Mouse (Mus musculus): ENCODE results near the gene Trip6. TPM values are rescaled to one million over a fixed set of nuclear protein-coding genes. Genes with fewer than 3 reads are reported as not detected.
A peak's percentile ranks its signal among the peaks of the same experiment; 100 is the strongest.

The Trip6 gene
- total RNA-seq, 2 experiments from 2014 or later, result 4.5 to 6.5 TPM

GRCm38 (mm10) chr5:137307071-137307912, 6.9 kb downstream of the Trip6 start, which contains the start of gene Srrt:
Gene Srrt (minus strand): TSS chr5:137307674.
- peak within 1 kb of the TSS; percentile 95 for H3K4me3 ChIP-seq
- no peak for TF ChIP-seq CTCF (IDR thresholded peaks at IDR 0.05)
- intact Hi-C loops (cut with DNase I), result loop anchor here (1.0 to 5.0 kb wide), 2 partner anchors 195 to 275 kb away; partner anchors contain the start of gene Pop7
- DNase-seq (ENCODE audit: extremely low spot score in 1 of 2, low spot score in 2 of 2), result peak; percentile 88 to 91
- peak within 1 kb of the TSS; percentile 86 for H3K27ac ChIP-seq

- TF ChIP-seq CTCF (IDR thresholded peaks at IDR 0.05), result no peak
- Histone ChIP-seq H3K4me3 (peak overlapping the region; percentile 95), H3K27ac (peak overlapping the region; percentile 86)
- intact Hi-C loops (cut with DNase I), result loop anchor here (1.0 to 5.0 kb wide), 2 partner anchors 196 to 274 kb away; partner anchors contain the start of gene Pop7
- DNase-seq (ENCODE audit: extremely low spot score in 1 of 2, low spot score in 2 of 2), result no peak
These were observed 7.7 kb downstream of the Trip6 start for GRCm38 (mm10) chr5:137306439-137307005.

- TF ChIP-seq CTCF (IDR thresholded peaks at IDR 0.05), result no peak
- Histone ChIP-seq H3K27ac (peak overlapping the region; percentile 86; the same call in 1 of the 2 replicates), H3K4me3 (peak overlapping the region; percentile 95)
- intact Hi-C loops (cut with DNase I), result loop anchor here (5.0 kb wide), 1 partner anchor 274 kb away; no protein-coding TSS in a partner anchor
- no peak for DNase-seq (ENCODE audit: extremely low spot score in 1 of 2, low spot score in 2 of 2)
These were observed 8.4 kb downstream of the Trip6 start for GRCm38 (mm10) chr5:137305822-137306221.

GRCm38 (mm10) chr5:137304816-137305215, 9.4 kb downstream of the Trip6 start:
- peak overlapping the region; percentile 13; the same call in 1 of the 2 replicates for H3K4me3 ChIP-seq
- no peak for TF ChIP-seq CTCF (IDR thresholded peaks at IDR 0.05)

GRCm38 (mm10) chr5:137304165-137304564, 10.0 kb downstream of the Trip6 start:
- no peak overlapping the region for H3K27ac ChIP-seq
- TF ChIP-seq CTCF (IDR thresholded peaks at IDR 0.05), result no peak
- intact Hi-C loops (cut with DNase I), result no loop called here
- H3K4me3 ChIP-seq, result no peak overlapping the region
- no peak for DNase-seq (ENCODE audit: extremely low spot score in 1 of 2, low spot score in 2 of 2)

More at GRCm38 (mm10) chr5:137304816-137305215, 9.4 kb downstream of the Trip6 start:
- H3K27ac ChIP-seq, result peak overlapping the region; percentile 86; the same call in 1 of the 2 replicates
- DNase-seq (ENCODE audit: extremely low spot score in 1 of 2, low spot score in 2 of 2), result no peak
- intact Hi-C loops (cut with DNase I), result loop anchor here (5.0 kb wide), 1 partner anchor 273 kb away; no protein-coding TSS in a partner anchor

- intact Hi-C loops (cut with DNase I), result no loop called here
- no peak for DNase-seq (ENCODE audit: extremely low spot score in 1 of 2, low spot score in 2 of 2)
- no peak overlapping the region for H3K4me3 ChIP-seq
- TF ChIP-seq CTCF (IDR thresholded peaks at IDR 0.05), result no peak
- no peak overlapping the region for H3K27ac ChIP-seq
These were observed 10.6 kb downstream of the Trip6 start for GRCm38 (mm10) chr5:137303609-137304008.

- TF ChIP-seq CTCF (IDR thresholded peaks at IDR 0.05), result no peak
- intact Hi-C loops (cut with DNase I), result no loop called here
- no peak for DNase-seq (ENCODE audit: extremely low spot score in 1 of 2, low spot score in 2 of 2)
- H3K27ac ChIP-seq, result no peak overlapping the region
- H3K4me3 ChIP-seq, result no peak overlapping the region
These were observed 13.0 kb downstream of the Trip6 start for GRCm38 (mm10) chr5:137301253-137301652.

- DNase-seq (ENCODE audit: extremely low spot score in 1 of 2, low spot score in 2 of 2), result no peak
- Histone ChIP-seq H3K4me3 (no peak overlapping the region), H3K27ac (no peak overlapping the region)
- TF ChIP-seq CTCF (IDR thresholded peaks at IDR 0.05), result no peak
- intact Hi-C loops (cut with DNase I), result loop anchor here (5.0 kb wide), 1 partner anchor 228 kb away; no protein-coding TSS in a partner anchor
These were observed 15.0 kb downstream of the Trip6 start for GRCm38 (mm10) chr5:137299240-137299639.

- Histone ChIP-seq H3K4me3 (no peak overlapping the region), H3K27ac (no peak overlapping the region)
- no peak for TF ChIP-seq CTCF (IDR thresholded peaks at IDR 0.05)
- intact Hi-C loops (cut with DNase I), result loop anchor here (5.0 kb wide), 1 partner anchor 230 kb away; no protein-coding TSS in a partner anchor
- no peak for DNase-seq (ENCODE audit: extremely low spot score in 1 of 2, low spot score in 2 of 2)
These were observed 17.1 kb downstream of the Trip6 start for GRCm38 (mm10) chr5:137297126-137297525.

GRCm38 (mm10) chr5:137295712-137296111, 18.5 kb downstream of the Trip6 start:
- Histone ChIP-seq H3K4me3 (no peak overlapping the region), H3K27ac (no peak overlapping the region)
- TF ChIP-seq CTCF (IDR thresholded peaks at IDR 0.05), result no peak
- intact Hi-C loops (cut with DNase I), result loop anchor here (5.0 kb wide), 1 partner anchor 232 kb away; no protein-coding TSS in a partner anchor
- DNase-seq (ENCODE audit: extremely low spot score in 1 of 2, low spot score in 2 of 2), result no peak

- H3K4me3 ChIP-seq, result peak overlapping the region; percentile 57
- H3K27ac ChIP-seq, result no peak overlapping the region; the same call in 1 of the 2 replicates
- DNase-seq (ENCODE audit: extremely low spot score in 1 of 2, low spot score in 2 of 2), result no peak
- no peak for TF ChIP-seq CTCF (IDR thresholded peaks at IDR 0.05)
- intact Hi-C loops (cut with DNase I), result loop anchor here (5.0 kb wide), 1 partner anchor 232 kb away; no protein-coding TSS in a partner anchor
These were observed 18.9 kb downstream of the Trip6 start for GRCm38 (mm10) chr5:137295296-137295695.

- peak overlapping the region; percentile 57 for H3K4me3 ChIP-seq
- H3K27ac ChIP-seq, result peak overlapping the region; percentile 79
- TF ChIP-seq CTCF (IDR thresholded peaks at IDR 0.05), result no peak
- intact Hi-C loops (cut with DNase I), result loop anchor here (5.0 kb wide), 1 partner anchor 233 kb away; no protein-coding TSS in a partner anchor
- DNase-seq (ENCODE audit: extremely low spot score in 1 of 2, low spot score in 2 of 2), result no peak
These were observed 19.5 kb downstream of the Trip6 start for GRCm38 (mm10) chr5:137294744-137295093.

All from left cerebral cortex, adult 2 months (tissue).